Mouse (Mus musculus): ENCODE results near the gene Camk2n2. TPM values are rescaled to one million over a fixed set of nuclear protein-coding genes. Genes with fewer than 3 reads are reported as not detected.

Camk2n2 gene
- polyA plus RNA-seq, 1 experiment from 2014 or later = 9.1 TPM

GRCm38 (mm10) chr16:20600511-20600910 is 20.6 kb downstream of the Camk2n2 start:
- 78% methylated on average over 5 of the region's 5 CpGs for WGBS
- Histone ChIP-seq H3K4me1 (no peaks in the 10 kb centered on the region), H3K27ac (no peak overlapping the region), H3K4me2 (replicated peaks) (no peak overlapping the region), H3K9ac (no peak overlapping the region), H3K27me3 (peaks cover 6% of the 10 kb centered on the region; the same call in 1 of the 2 replicates), H3K9me3 (replicated peaks) (no peaks in the 10 kb centered on the region), H3K36me3 (peaks cover 21% of the 10 kb centered on the region), H3K4me3 (no peak overlapping the region)
- ATAC-seq (ENCODE audit: low FRiP score) = no peak

DNA sequence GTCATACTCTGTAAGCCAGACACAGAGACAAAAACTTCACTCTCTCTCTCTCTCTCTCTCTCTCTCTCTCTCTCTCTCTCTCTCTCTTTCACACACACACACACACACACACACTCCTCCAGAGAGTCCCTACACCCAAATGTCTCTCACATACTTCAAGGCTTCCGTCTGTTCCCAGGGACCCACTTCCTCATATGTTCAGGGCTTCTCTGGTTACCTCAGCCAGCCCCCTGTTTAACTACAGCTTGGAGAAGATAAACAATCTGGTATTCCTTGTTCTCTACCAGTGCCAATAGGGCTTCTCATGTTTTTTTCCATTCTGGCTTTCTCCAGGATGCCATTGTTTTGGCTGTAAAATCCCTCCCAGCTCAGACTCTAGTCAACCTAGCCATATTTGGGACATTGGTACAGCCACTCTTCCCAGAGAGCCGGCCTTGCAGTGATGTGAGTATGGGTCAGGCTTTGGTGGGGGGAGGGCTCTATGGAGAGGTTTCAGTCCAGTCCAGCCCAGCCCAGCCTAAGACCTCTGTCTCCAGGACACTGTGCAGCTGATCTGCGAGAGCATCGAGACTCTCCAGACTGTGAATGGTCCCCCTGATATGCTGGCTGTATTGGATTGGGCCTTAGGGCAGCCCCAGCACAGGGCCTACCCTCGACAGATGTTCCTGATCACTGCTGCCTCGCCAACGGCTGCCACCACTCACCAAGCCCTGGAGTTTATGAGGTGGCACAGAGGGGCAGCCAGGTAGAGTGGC is 24.2 kb downstream of the Camk2n2 start:
- 74% methylated on average over 7 of the region's 7 CpGs for WGBS
- no peak overlapping the region for H3K9ac ChIP-seq
- no peak overlapping the region for H3K4me3 ChIP-seq
- H3K4me1 ChIP-seq = no peaks in the 10 kb centered on the region
- no peak overlapping the region for H3K27ac ChIP-seq
- no peaks in the 10 kb centered on the region for H3K9me3 ChIP-seq (replicated peaks)
- no peak for ATAC-seq (ENCODE audit: low FRiP score)
- H3K36me3 ChIP-seq = no peaks in the 10 kb centered on the region
- peaks cover 37% of the 10 kb centered on the region for H3K27me3 ChIP-seq
- H3K4me2 ChIP-seq (replicated peaks) = no peak overlapping the region

- no peak for ATAC-seq (ENCODE audit: low FRiP score)
- peaks cover 49% of the 10 kb centered on the region for H3K27me3 ChIP-seq
- H3K9me3 ChIP-seq (replicated peaks) = no peaks in the 10 kb centered on the region
- H3K36me3 ChIP-seq = no peaks in the 10 kb centered on the region
- peaks cover 9% of the 10 kb centered on the region for H3K4me1 ChIP-seq
- no peak overlapping the region for H3K4me2 ChIP-seq (replicated peaks)
- no peak overlapping the region for H3K4me3 ChIP-seq
- H3K27ac ChIP-seq = no peak overlapping the region
- WGBS = 88% methylated on average over 4 of the region's 4 CpGs
- no peak overlapping the region for H3K9ac ChIP-seq
Measured at GRCm38 (mm10) chr16:20595737-20596136, 25.4 kb downstream of the Camk2n2 start.

DNA sequence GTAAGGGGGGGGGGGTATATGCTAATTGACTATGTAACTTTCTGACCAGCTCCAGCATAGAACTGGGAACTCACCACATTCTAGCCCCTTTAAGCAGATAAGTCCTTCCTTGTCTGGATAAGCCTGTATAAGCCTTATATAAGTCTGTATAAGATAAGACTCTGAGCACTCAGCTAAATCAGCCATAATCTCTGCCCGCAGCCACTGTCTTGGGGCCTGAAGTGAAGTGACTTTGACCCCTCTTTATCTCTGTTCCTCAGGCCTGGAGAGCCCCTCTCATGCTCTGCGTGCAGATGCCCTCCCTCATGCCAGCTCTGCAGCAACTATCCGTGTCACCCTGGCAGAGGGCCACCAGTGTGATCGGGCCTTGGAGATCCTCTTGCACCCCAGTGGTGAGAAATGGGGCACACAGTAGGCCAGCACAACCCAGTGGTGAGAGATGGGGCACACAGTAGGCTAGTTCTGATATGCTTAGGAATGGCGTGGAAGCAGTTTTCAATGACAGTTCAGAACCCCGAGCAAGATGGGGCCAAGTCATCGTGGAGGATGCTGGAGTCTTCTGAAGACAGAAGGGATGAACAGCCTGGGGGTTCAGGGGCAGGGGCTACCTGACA is 25.9 kb downstream of the Camk2n2 start:
- Histone ChIP-seq H3K4me2 (replicated peaks) (no peak overlapping the region), H3K36me3 (no peaks in the 10 kb centered on the region), H3K9ac (no peak overlapping the region), H3K4me1 (peaks cover 15% of the 10 kb centered on the region), H3K4me3 (no peak overlapping the region), H3K9me3 (replicated peaks) (no peaks in the 10 kb centered on the region), H3K27ac (no peak overlapping the region), H3K27me3 (peaks cover 54% of the 10 kb centered on the region)
- no peak for ATAC-seq (ENCODE audit: low FRiP score)
- WGBS = 87% methylated on average over 7 of the region's 7 CpGs

- peaks cover 25% of the 10 kb centered on the region for H3K4me1 ChIP-seq
- ATAC-seq (ENCODE audit: low FRiP score) = no peak
- peaks cover 72% of the 10 kb centered on the region for H3K27me3 ChIP-seq
- H3K9me3 ChIP-seq (replicated peaks) = no peaks in the 10 kb centered on the region
- 3% methylated on average over 45 of the region's 48 CpGs for WGBS
- H3K27ac ChIP-seq = no peak overlapping the region
- no peaks in the 10 kb centered on the region for H3K36me3 ChIP-seq
- peak overlapping the region; percentile 70 for H3K4me2 ChIP-seq (replicated peaks)
- peak overlapping the region; percentile 27; the same call in 1 of the 2 replicates for H3K9ac ChIP-seq
- peak overlapping the region; percentile 44 for H3K4me3 ChIP-seq
Measured at GRCm38 (mm10) chr16:20591076-20591705, 29.9 kb downstream of the Camk2n2 start.

DNA sequence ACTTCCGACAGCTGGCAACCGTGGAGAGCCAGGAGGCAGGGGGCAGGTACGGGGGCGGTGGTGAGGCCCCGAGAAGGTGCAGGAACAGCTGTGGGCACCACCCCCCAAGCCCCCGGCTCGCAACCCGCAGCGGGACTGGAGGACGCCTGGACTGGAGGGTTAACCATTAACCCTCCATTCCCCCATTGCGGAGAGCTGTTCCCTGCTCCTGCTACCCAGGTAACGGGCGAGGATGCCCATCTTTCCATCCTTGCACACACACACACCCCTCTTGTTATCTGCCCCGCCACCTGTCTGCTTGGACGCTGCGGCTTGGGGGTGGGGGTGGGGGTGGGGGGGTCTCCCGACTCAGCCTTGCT is 30.4 kb downstream of the Camk2n2 start:
- peak overlapping the region; percentile 70 for H3K4me2 ChIP-seq (replicated peaks)
- H3K36me3 ChIP-seq = no peaks in the 10 kb centered on the region
- peak overlapping the region; percentile 58 for H3K9ac ChIP-seq
- H3K9me3 ChIP-seq (replicated peaks) = no peaks in the 10 kb centered on the region
- peaks cover 72% of the 10 kb centered on the region for H3K27me3 ChIP-seq
- peak overlapping the region; percentile 44 for H3K4me3 ChIP-seq
- H3K4me1 ChIP-seq = peaks cover 25% of the 10 kb centered on the region
- ATAC-seq (ENCODE audit: low FRiP score) = peak; percentile 14; the same call in 1 of the 2 replicates
- no peak overlapping the region for H3K27ac ChIP-seq
- 5% methylated on average over 14 of the region's 17 CpGs for WGBS

- H3K27ac ChIP-seq = 0 out of 2 replicates have a peak overlapping the region, but pooled peaks have one; percentile 13
- H3K4me1 ChIP-seq = peaks cover 25% of the 10 kb centered on the region
- H3K27me3 ChIP-seq = peaks cover 68% of the 10 kb centered on the region
- WGBS = 1% methylated on average over 36 of the region's 39 CpGs
- ATAC-seq (ENCODE audit: low FRiP score) = peak; percentile 88
- peak overlapping the region; percentile 44 for H3K4me3 ChIP-seq
- peak overlapping the region; percentile 70 for H3K4me2 ChIP-seq (replicated peaks)
- H3K9me3 ChIP-seq (replicated peaks) = no peaks in the 10 kb centered on the region
- H3K36me3 ChIP-seq = no peaks in the 10 kb centered on the region
- H3K9ac ChIP-seq = peak overlapping the region; percentile 58
Measured at GRCm38 (mm10) chr16:20589939-20590679, 31.0 kb downstream of the Camk2n2 start.

- H3K27me3 ChIP-seq = peaks cover 66% of the 10 kb centered on the region
- H3K27ac ChIP-seq = 0 out of 2 replicates have a peak within 1 kb of the TSS, but pooled peaks have one; percentile 13
- H3K4me2 ChIP-seq (replicated peaks) = peak within 1 kb of the TSS; percentile 70
- 1% methylated on average over 24 of the region's 24 CpGs for WGBS
- H3K4me1 ChIP-seq = peaks cover 25% of the 10 kb centered on the region
- ATAC-seq (ENCODE audit: low FRiP score) = peak; percentile 72
- peak within 1 kb of the TSS; percentile 44 for H3K4me3 ChIP-seq
- peak within 1 kb of the TSS; percentile 58 for H3K9ac ChIP-seq
- H3K9me3 ChIP-seq (replicated peaks) = no peaks in the 10 kb centered on the region
- no peaks in the 10 kb centered on the region for H3K36me3 ChIP-seq
Measured at GRCm38 (mm10) chr16:20589366-20589938, 31.6 kb downstream of the Camk2n2 start, which contains the start of gene Vwa5b2. Gene Vwa5b2, plus strand, starts transcription at chr16:20589471.

MicroRNA genes within 50 kb of the gene (microRNA counts, 519-probe panel; counts per million panel counts)
- 3,980 counts per million, percentile 81 among the panel's probes with 10 or more counts for microRNA mmu-miR-1224

Small RNA genes within 50 kb of the gene (microRNA-seq; reads per million reads assigned to microRNA genes)
- 14.4 reads per million, percentile 26 among the genes with 10 or more reads in this experiment for gene Mir1224

Other genes starting within 250 kb of the Camk2n2 start
- gene Abcc5, start 194.9 kb downstream of the Camk2n2 start, polyA plus RNA-seq (2016; fragmentation: Nextera tagmentation; extraction: Ambion mirVana) = 139 and 143 TPM in 2 replicates
- gene Eif2b5, start 122.5 kb downstream of the Camk2n2 start, polyA plus RNA-seq (2016; fragmentation: Nextera tagmentation; extraction: Ambion mirVana) = 118 and 127 TPM in 2 replicates
- gene Dvl3, start 104.3 kb downstream of the Camk2n2 start, polyA plus RNA-seq (2016; fragmentation: Nextera tagmentation; extraction: Ambion mirVana) = 51.6 and 60.5 TPM in 2 replicates
- 901 and 915 TPM in 2 replicates for gene Ap2m1, start 85.8 kb downstream of the Camk2n2 start, polyA plus RNA-seq (2016; fragmentation: Nextera tagmentation; extraction: Ambion mirVana)
- gene Abcf3, start 72.7 kb downstream of the Camk2n2 start, polyA plus RNA-seq (2016; fragmentation: Nextera tagmentation; extraction: Ambion mirVana) = 72.7 and 76.2 TPM in 2 replicates
- 8.8 and 11.0 TPM in 2 replicates for gene Vwa5b2, start 31.8 kb downstream of the Camk2n2 start, polyA plus RNA-seq (2016; fragmentation: Nextera tagmentation; extraction: Ambion mirVana)
- gene Eef1akmt4, start 9.7 kb downstream of the Camk2n2 start, polyA plus RNA-seq (2016; fragmentation: Nextera tagmentation; extraction: Ambion mirVana) = 16.6 and 20.1 TPM in 2 replicates
- 0.20 TPM in 1 of 2 replicates, not detected in the other for gene Gm49333, start 9.7 kb downstream of the Camk2n2 start, polyA plus RNA-seq (2016; fragmentation: Nextera tagmentation; extraction: Ambion mirVana)
- 40.0 and 42.6 TPM in 2 replicates for gene Alg3, start 9.6 kb downstream of the Camk2n2 start, polyA plus RNA-seq (2016; fragmentation: Nextera tagmentation; extraction: Ambion mirVana)
- gene Ece2, start 8.5 kb upstream of the Camk2n2 start, polyA plus RNA-seq (2016; fragmentation: Nextera tagmentation; extraction: Ambion mirVana) = 7.7 and 10.2 TPM in 2 replicates
- 397 and 411 TPM in 2 replicates for gene Psmd2, start 30.4 kb upstream of the Camk2n2 start, polyA plus RNA-seq (2016; fragmentation: Nextera tagmentation; extraction: Ambion mirVana)
- gene Eif4g1, start 47.0 kb upstream of the Camk2n2 start, polyA plus RNA-seq (2016; fragmentation: Nextera tagmentation; extraction: Ambion mirVana) = 197 and 200 TPM in 2 replicates
- gene Fam131a, start 72.0 kb upstream of the Camk2n2 start, polyA plus RNA-seq (2016; fragmentation: Nextera tagmentation; extraction: Ambion mirVana) = 19.4 and 19.8 TPM in 2 replicates
- 68.6 and 80.7 TPM in 2 replicates for gene Polr2h, start 96.4 kb upstream of the Camk2n2 start, polyA plus RNA-seq (2016; fragmentation: Nextera tagmentation; extraction: Ambion mirVana)
- gene Clcn2, start 96.5 kb upstream of the Camk2n2 start, polyA plus RNA-seq (2016; fragmentation: Nextera tagmentation; extraction: Ambion mirVana) = 40.0 and 40.5 TPM in 2 replicates
- gene Chrd, start 111.8 kb upstream of the Camk2n2 start, polyA plus RNA-seq (2016; fragmentation: Nextera tagmentation; extraction: Ambion mirVana) = 6.0 and 6.4 TPM in 2 replicates
- 0.96 and 0.98 TPM in 2 replicates for gene Thpo, start 113.2 kb upstream of the Camk2n2 start, polyA plus RNA-seq (2016; fragmentation: Nextera tagmentation; extraction: Ambion mirVana)

All from hindbrain, embryonic 12.5 days (tissue).